Mouse (Mus musculus) forebrain, embryonic 16.5 days (tissue): ENCODE measurements around the gene 4930550L24Rik. TPM values are rescaled to one million over a fixed set of nuclear protein-coding genes. Genes with fewer than 3 reads are reported as not detected.

ENCODE experiments used
- ATAC-seq: fragments of 200-750 bp; cut with Nextera tagmentation; 2 replicates; pipeline ENCODE4 v1.8.0; 2017; ENCODE audit warnings: mild to moderate bottlenecking, moderate library complexity
- H3K27ac ChIP-seq: fragments of 300-500 bp; sonication (generic); 2 replicates; pipeline ENCODE4 v1.5.1; 2014; ENCODE audit warnings: low read length, control low read depth
- H3K27me3 ChIP-seq: fragments of 300-500 bp; sonication (generic); replicated peaks from 2 replicates; pipeline ENCODE4 v1.6.1; 2014; ENCODE audit warnings: low read length; ENCODE audit not compliant: control insufficient read depth, insufficient read depth
- H3K36me3 ChIP-seq: fragments of 300-500 bp; sonication (generic); 2 replicates; pipeline ENCODE4 v1.6.1; 2014; ENCODE audit not compliant: control insufficient read depth, insufficient read depth
- H3K4me1 ChIP-seq: fragments of 300-500 bp; sonication (generic); replicated peaks from 2 replicates; pipeline ENCODE4 v1.6.1; 2014; ENCODE audit warnings: low read length; ENCODE audit not compliant: control insufficient read depth, insufficient read depth
- H3K4me2 ChIP-seq: fragments of 300-500 bp; sonication (generic); 2 replicates; pipeline ENCODE4 v1.6.1; 2014; ENCODE audit warnings: mild to moderate bottlenecking, low read length, control low read depth
- H3K4me3 ChIP-seq: fragments of 300-500 bp; sonication (generic); replicated peaks from 2 replicates; pipeline ENCODE4 v1.5.1; 2014; ENCODE audit warnings: mild to moderate bottlenecking, low read length, control low read depth
- H3K9ac ChIP-seq: fragments of 300-500 bp; sonication (generic); replicated peaks from 2 replicates; pipeline ENCODE4 v1.6.1; 2014; ENCODE audit warnings: low read depth, low read length, control low read depth
- H3K9me3 ChIP-seq: fragments of 300-500 bp; sonication (generic); 2 replicates; pipeline ENCODE4 v1.6.1; 2016; ENCODE audit warnings: low read length; ENCODE audit not compliant: control insufficient read depth
- WGBS: fragments of 180-500 bp; shearing (Covaris S2); extraction: QIAGEN DNeasy Blood & Tissue Kit; methylation state at CpG from one replicate; pipeline ENCODE4 v1.1.7; 2014; 5-methylcytosine and 5-hydroxymethylcytosine counted together
- polyA plus RNA-seq: library from polyadenylated mRNA; unstranded; fragments of >200 nt; fragmentation: Nextera tagmentation; extraction: Ambion mirVana; gene quantifications from 2 replicates; pipeline ENCODE4 v1.2.1, GENCODE M21; 2015

4930550L24Rik gene
- 0.18 and 0.20 TPM in 2 replicates for polyA plus RNA-seq

GRCm38 (mm10) chrX:58909060-58909459 is at the start of gene 4930550L24Rik:
4930550L24Rik (plus strand) TSS chrX:58909360.
- Histone ChIP-seq H3K4me3 (no peak within 1 kb of the TSS), H3K27me3 (no peaks in the 10 kb centered on the region), H3K27ac (no peak within 1 kb of the TSS), H3K9ac (no peak within 1 kb of the TSS), H3K4me1 (no peaks in the 10 kb centered on the region), H3K9me3 (no peaks in the 10 kb centered on the region), H3K4me2 (no peak within 1 kb of the TSS), H3K36me3 (no peaks in the 10 kb centered on the region)
- WGBS = 80% methylated on average over 2 of the region's 2 CpGs
- ATAC-seq = no peak

- no peaks in the 10 kb centered on the region for H3K4me1 ChIP-seq
- no peaks in the 10 kb centered on the region for H3K36me3 ChIP-seq
- H3K27ac ChIP-seq = no peak overlapping the region
- no peak overlapping the region for H3K4me3 ChIP-seq
- no peak overlapping the region for H3K9ac ChIP-seq
- H3K27me3 ChIP-seq = no peaks in the 10 kb centered on the region
- ATAC-seq = no peak
- no peak overlapping the region for H3K4me2 ChIP-seq
- WGBS = 94% methylated on average over 1 of the region's 1 CpGs
- H3K9me3 ChIP-seq = no peaks in the 10 kb centered on the region
Measured at GRCm38 (mm10) chrX:58900753-58901152, 8.4 kb upstream of the 4930550L24Rik start.

- Histone ChIP-seq H3K4me3 (no peak overlapping the region), H3K27me3 (no peaks in the 10 kb centered on the region), H3K9me3 (no peaks in the 10 kb centered on the region), H3K9ac (no peak overlapping the region), H3K4me1 (no peaks in the 10 kb centered on the region), H3K36me3 (no peaks in the 10 kb centered on the region), H3K4me2 (no peak overlapping the region), H3K27ac (no peak overlapping the region)
- 39% methylated on average over 2 of the region's 2 CpGs for WGBS
- ATAC-seq = peak; percentile 94
Measured at GRCm38 (mm10) chrX:58967969-58968368, 58.8 kb downstream of the 4930550L24Rik start.
